Mouse (Mus musculus) heart, adult 2 months (tissue): Measurements from ENCODE around the gene Actl7a.

Source experiments
- CTCF ChIP-seq: fragments of 200-600 bp; IDR thresholded peaks from 2 replicates; pipeline ENCODE4 v1.8.1; 2022; ENCODE audit warnings: antibody characterized with exemption, mild to moderate bottlenecking, moderate library complexity
- POLR2A ChIP-seq: fragments of 200-500 bp; IDR thresholded peaks from 2 replicates; pipeline ENCODE4 v1.6.1; 2011; ENCODE audit warnings: mild to moderate bottlenecking, low read depth, low read length, control low read depth; ENCODE audit not compliant: insufficient read depth

DNA sequence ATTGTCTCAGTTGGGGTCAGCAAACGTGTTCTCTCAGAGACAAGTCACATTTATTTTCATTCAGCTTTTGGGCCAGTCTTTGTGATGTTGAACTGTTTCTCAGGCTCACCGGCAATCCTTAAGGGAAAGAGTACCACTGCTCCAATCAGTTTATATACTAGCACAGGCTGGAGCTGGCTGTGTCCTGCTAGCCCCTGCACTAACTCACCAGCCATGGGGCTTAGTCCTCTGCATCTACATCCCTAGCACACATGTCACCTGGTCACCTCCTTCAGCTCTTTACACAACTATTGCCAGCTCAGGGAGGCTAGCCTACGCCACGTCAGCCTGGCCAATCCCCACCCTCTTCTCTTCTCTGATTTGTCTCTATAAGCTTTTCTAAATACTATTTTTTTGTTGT, 515 bp upstream of the Actl7a start:
- TF ChIP-seq CTCF (no peak), POLR2A (no peak)
